Mouse (Mus musculus): ENCODE measurements around the gene Snrpg.
A peak's percentile ranks its signal among the peaks of the same experiment; 100 is the strongest.
"Not testable (repeated sequence)": the region's sequence is repeated elsewhere in the genome, so short reads cannot be mapped to it uniquely, and the experiment has no call there.

Gene Snrpg

DNA sequence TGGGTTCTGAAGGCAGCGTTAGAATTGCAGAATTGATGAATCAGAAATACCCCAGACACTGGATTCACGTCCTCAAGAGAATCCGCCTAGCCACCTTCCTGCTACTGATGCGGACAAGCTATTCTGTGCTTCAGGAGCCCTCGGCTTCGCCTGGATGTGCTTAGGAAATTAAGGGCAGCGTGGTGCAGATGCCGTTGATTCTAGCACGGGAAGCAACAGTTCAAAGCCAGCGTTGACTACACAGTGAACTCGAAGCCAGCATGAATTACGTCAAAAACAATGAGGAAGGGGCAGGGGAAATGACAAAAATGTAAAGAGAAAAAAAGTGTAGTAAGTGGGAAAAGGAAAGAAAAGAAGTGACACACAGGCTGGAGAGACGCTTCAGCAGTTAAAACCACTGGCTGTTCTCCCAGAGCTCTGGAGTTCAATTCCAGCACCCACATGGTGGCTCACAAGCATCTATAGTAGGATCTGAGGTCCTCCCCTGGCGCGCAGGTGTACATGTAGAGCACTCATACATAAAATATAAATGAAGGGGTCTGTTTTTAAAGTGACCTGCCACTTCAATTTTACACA lies at the start of gene Snrpg:
Gene Snrpg, plus strand, starts transcription at position 541 of the 576 bp plus-strand sequence.
- DNase-seq (ENCODE audit: low read depth in 2 of 2, low spot score in 2 of 2) = no peak

DNA sequence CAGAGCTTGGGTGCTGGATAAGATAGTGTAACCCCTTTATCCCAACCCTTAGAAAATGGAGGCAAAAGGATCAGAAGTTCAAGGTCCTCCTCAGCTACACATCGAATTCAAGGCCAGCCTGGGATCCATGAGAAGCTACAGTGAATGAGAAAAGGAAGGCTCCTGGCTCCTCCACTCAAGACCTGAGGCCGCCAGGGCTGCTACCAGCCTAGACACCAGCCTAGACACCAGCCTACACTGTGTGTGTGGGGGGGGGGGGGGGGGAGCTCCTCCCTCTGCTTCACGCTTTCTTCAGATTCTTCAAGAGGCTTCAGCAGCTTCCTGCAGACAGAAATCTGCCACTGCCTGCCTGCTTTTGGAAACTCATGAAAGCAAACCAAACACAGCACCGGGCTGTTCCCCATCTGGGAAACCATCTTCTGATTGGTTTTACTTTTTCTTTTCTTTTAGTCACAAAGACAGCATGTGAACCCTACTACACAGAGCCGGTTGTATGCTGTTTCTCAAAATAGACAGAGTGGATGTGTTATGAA lies 49.0 kb upstream of the Snrpg start:
- no peak for DNase-seq (ENCODE audit: low read depth in 2 of 2, low spot score in 2 of 2)

DNA sequence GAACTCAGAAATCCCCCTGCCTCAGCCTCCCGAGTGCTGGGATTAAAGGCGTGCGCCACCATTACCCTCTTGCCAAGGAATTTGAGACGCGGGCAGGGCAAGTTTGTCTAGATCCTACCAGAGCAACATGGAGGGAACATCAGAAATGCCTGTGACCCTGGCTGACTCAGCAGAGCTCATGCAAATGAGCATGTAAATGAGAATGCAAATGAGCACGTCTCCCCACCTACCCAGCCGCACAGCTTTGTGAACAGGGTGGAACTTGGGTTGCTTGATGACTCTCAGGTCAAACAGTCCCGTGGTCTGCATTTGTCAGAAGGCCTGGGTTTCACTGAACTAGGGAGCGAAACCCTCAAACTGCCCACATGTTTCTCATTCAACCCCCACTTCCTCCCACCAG lies 48.1 kb upstream of the Snrpg start:
- DNase-seq (ENCODE audit: low read depth in 2 of 2, low spot score in 2 of 2) = no peak

DNA sequence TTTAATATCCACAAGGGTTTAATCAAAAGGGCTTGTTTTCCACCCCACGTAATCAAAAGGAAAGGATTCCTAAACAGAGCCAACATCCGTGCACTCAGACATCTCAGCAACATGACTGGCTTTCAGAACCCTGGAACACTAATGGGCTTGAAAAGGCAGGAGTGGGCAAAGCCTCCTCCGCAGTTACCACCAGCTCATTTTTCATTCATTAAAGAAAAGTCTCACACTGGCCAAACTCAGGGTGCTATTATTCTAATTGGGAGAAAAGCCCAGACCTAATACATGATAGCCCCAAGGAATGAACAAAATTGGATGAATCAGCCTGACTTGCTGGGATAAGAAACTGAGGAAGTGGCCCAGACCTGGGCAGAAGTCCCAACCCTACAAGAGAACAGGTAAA lies 46.7 kb upstream of the Snrpg start:
- no peak for DNase-seq (ENCODE audit: low read depth in 2 of 2, low spot score in 2 of 2)

DNA sequence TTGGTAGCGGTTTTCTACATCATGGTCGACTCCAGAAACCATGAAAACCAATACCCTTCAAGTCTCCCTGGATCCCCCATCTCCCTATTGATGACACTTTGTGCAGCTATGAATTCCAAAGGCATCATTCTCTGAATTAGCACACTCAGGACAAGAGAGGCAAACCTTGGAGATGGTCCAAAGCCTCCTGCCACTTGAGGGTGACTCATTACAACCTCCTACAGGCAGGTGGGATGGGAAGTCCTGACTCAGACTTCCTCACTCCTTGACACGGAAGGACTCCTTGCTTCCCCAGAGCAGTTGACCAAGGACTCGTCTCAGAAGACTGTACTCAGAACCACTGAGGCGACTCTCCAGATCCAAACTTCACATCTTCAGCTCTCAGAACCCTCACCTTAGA lies 45.5 kb upstream of the Snrpg start:
- no peak for DNase-seq (ENCODE audit: low read depth in 2 of 2, low spot score in 2 of 2)

DNA sequence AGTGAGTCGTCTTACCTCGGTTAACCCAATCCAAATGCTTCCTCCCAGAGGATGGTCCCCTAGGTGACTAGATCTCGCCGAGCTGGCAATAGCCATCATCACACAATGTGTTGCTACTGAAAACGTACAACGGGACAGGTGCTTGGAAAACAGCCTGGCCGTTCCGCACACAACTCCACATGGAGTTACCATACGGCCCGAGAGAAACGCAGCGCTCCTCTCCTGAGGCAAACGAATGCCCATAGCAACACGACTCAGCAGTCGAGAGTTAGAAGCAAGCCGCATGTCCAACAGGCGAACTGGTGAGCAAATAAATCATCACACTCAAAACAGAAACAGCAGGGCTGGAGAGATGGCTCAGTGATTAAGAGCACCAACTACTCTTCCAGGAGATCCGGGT lies 44.2 kb upstream of the Snrpg start:
- no peak for DNase-seq (ENCODE audit: low read depth in 2 of 2, low spot score in 2 of 2)

DNA sequence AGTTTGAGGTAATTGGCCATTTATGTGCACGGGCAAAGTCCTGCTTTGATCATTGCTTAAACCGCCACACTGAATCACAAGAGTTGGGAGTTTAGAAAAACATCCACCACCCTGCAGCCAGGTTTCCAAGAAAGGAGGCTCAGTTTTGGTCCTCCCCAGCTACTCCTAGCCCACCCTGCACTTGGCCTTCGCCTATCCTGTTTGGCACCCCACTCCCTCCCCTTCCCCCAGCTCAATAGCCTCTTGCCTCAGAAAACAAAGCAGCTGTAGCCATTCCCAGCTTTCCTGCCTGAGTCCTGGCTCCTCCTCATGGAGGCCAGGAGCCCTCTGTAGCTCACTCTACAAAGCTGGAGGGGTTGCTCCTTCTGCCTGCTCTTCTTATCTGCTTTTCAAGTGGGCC lies 42.7 kb upstream of the Snrpg start:
- DNase-seq (ENCODE audit: low read depth in 2 of 2, low spot score in 2 of 2) = no peak

DNA sequence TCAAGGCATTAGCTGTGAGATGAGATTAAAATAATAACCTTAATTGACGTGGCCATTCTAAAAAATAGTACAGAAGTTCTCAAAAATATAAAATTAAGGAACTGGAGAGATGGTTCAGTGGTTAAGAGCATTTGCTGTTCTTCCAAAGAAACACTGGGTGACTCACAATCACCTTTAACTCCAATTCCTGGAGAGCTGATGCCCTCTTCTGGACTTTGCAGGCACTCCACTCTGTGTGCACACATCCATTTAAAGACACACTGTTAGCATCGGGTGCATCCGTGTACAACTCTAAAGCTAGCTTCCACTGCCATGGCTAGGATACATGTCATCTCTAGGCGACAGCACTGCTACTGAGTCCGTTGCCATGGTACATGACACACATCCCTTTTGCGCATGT lies 41.2 kb upstream of the Snrpg start:
- no peak for DNase-seq (ENCODE audit: low read depth in 2 of 2, low spot score in 2 of 2)

DNA sequence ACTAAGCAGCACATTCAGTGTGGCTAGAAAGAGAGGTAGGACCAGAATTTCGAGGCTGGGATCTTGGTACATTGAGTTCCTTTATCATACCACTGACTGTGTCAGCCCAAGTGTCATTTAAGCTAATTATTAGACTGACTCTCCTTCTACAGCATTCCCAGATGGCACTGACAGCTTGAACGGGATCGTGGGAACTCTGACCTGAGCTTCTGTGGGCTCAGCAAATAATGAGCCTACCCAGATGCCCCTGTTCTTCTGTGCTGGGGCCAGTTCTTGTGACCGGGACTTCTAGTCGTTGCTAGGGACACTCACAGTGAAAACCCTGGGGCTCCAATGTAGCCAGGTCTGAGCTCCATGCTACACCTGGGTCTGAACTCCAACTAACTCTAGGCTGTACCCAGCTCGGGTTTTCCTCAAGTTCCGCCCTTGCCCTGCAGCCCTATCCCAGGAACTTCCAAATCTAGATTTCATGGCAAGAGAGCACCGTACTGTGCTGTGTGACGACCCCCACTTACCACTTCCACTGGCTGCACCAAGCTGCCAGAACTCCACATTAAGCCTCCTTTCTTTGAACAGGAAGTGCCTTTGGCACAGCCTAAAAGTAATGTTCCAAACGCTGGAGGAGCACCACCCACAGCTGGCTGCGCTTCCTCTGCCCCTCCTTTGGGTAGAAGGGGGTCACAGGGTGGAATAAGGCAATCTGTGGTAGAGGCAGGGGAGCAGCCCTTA lies 35.8 kb upstream of the Snrpg start:
- no peak for DNase-seq (ENCODE audit: low read depth in 2 of 2, low spot score in 2 of 2)

DNA sequence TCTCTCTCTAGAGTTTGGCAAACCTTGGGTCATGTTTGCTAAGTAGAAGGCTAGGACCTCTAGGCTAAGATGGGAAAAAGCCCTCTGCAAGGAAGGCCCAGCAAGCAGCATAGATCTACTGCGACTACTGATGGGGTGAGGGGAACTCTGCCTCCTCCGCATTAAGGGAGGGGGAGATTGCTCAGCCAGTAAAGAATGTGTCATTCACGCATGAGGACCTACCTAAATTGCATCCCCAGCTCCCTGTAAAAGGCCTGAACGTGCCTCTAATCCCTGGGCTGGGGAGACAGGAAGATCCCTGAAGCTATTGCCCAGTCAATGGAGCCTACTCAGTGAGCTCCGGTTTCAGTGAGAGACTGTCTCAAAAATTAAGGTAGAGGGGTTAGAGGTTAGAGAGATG lies 35.2 kb upstream of the Snrpg start:
- DNase-seq (ENCODE audit: low read depth in 2 of 2, low spot score in 2 of 2) = no peak

DNA sequence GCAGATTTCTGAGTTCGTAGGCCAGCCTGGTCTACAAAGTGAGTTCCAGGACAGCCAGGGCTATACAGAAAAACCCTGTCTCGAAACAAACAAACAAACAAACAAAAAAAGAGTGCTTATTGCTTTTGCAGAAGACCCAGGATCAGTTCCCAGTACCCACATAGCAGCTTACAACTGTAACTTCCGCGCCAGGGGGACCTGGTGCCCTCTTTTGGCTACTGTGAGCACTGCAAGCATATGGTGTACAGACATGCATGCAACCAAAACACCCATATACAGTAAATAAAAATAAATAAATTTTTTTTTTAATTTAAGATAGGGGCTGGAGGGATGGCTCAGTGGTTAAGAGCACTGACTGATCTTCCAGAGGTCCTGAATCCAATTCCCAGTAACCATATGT lies 34.8 kb upstream of the Snrpg start:
- not testable (repeated sequence) for DNase-seq (ENCODE audit: low read depth in 2 of 2, low spot score in 2 of 2)

DNA sequence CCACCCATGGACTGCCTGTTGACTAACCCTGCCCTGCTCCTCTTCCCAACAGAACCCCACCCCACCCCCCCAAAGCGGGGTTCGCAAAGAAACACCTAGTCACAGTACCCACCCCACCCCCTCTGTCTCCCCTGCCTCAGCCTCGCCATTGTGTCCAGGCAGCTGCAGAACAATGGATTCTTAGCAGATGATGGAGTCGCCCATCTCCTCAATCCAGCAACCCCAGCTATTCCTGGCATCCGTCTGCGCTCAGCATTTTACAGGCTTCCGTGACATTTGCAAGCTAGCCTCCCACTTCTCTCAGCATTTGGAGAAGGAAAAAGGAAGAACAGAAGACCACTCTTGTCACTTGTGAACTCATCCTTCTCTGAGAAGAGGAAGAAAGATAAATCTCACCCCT lies 27.4 kb upstream of the Snrpg start:
- no peak for DNase-seq (ENCODE audit: low read depth in 2 of 2, low spot score in 2 of 2)

DNA sequence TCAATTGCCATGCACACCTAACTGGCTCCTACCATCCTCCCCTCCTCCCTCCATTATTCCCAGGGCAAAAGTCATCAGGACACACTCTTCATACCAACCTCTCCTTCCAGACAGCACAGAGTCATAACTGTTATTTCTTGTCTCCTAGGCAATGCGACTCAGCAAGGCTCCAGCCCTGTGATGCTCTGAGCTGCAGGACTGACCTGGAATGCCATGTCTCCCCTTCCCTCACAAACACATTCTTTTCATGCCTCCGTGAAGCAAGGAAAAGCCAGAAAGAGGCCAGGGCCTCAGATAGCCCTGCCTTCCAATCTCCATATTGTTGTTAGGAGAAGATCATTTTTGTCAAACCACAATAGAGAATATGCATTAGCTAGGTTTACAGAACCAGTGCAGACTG lies 25.0 kb upstream of the Snrpg start:
- DNase-seq (ENCODE audit: low read depth in 2 of 2, low spot score in 2 of 2) = no peak

DNA sequence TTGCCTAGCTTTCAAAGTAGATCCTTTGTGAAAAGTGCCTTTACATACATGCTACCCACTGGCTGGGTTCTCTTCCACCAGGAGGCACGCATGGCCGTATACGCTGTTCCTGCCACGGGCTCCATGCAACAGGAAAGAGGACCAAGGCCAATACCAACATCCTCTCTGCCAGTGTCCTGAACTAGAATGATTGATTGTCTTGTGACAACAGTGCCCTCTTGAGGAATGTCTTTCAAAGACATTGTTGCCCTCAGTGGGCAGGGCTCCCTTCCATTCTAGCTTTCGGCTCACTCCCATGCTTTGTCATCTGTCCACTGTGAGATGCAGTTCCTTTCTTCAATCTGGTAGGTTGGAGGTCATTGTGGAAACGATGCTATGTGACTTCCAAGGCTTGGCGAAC lies 21.8 kb upstream of the Snrpg start:
- no peak for DNase-seq (ENCODE audit: low read depth in 2 of 2, low spot score in 2 of 2)

DNA sequence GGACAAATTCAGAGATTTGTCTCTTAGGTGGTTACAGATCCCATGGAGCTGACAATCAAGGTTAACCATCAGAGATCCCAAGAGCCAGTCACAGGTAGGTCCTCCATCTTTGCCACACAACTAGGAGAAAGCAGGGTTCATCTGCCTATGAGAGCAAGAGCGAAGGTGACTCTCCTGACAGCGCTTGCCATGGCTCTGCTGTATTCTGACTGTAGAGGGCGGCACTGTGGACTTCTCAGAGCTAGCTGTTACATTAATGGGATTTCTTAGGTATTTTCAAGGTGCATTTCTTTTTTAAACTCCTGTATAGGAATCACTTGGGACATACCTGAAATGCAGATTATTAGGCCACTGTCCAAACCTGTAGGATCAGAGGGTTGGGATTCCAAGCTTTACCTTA lies 16.2 kb upstream of the Snrpg start:
- DNase-seq (ENCODE audit: low read depth in 2 of 2, low spot score in 2 of 2) = no peak

DNA sequence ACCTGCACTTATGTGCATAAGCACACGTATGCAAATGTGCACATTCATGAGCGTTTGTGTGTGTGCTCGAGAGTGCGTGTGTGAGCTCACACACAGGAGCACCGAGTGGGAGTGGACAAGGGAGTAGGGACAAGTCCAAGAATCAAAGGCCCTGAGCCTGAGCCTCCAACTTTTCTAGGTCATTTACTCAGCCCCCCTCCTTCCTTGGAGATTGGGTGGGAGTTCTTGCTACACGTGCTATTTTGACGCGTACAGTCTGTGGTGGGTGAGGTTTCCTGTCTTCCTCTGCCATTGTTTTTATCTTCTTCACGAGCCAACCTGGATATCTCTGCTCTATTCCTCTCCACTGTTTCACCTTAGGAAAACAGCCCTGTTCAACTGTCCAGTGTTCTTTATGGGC lies 14.1 kb upstream of the Snrpg start:
- DNase-seq (ENCODE audit: low read depth in 2 of 2, low spot score in 2 of 2) = peak; percentile 42 to 64

DNA sequence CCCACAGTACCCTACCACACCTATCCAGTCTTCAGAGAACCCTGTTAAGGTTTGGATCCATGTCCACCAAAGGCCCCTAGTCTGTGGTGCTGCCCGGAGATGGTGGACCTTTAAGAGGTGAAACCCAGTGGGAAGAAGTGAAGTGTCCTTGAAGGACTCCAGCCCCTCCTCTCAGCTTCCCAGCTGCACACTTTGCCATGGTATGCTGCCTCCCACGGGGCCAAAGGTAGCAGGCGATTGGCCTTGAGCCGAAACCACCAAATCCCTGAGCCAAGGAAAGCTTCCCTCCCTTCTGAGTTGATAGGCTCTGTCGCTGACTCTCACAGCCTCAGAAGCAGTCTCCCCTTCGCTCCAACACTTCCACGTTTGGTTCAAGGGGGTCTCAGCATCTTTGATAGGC lies 10.4 kb upstream of the Snrpg start:
- DNase-seq (ENCODE audit: low read depth in 2 of 2, low spot score in 2 of 2) = no peak

DNA sequence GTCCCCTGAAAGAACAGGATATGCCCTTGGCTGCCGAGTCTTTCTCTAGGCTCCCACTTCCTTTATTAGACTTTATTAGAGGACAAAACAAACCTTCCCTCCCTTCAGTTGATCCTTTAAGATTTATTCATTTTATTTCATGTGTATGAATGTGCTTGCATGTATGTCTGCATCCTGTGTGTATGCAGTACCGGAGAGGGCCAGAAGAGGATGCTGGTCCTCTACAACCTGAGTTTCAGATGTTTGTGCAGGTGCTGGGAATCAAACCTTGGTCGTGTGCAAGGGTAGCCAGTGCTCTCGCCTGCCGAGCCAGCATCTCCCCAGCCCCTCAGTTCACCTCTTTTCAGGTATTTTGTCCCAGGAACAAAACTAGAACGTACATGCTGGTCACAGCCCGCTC lies 9.7 kb upstream of the Snrpg start:
- no peak for DNase-seq (ENCODE audit: low read depth in 2 of 2, low spot score in 2 of 2)

DNA sequence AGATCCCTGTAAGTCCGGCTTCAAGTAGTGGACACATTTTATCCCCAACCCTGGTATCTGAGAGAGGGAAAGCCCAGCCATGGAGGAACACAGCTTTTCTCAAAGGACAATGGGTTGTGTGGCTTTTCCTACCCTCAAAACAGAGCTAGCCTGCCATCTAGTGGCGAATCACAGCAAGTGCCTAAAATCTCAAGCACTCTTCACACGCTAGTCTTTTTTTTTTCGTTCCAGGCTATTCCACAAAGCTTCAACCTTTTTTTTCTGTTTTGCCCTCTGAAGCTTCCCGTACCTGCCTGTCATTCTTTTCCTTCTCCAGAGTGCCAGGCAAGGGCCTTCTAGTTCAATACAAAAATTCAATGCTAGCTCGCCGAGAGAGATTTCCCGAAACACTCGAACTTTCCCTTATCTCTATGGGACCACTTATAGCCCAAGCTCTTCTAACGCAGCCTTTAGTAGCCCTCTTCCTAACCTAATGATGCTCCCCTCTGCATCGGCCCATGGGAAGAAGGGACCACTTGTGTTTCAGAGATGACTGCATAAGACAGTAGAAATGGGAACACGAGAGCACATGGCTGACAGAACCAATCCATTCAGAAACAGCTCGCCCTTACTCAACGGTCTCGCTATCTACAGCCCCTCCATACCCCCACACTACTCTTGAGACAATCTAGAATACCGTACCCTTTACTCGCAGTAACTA lies 6.5 kb upstream of the Snrpg start:
- peak; percentile 66 to 78 for DNase-seq (ENCODE audit: low read depth in 2 of 2, low spot score in 2 of 2)

DNA sequence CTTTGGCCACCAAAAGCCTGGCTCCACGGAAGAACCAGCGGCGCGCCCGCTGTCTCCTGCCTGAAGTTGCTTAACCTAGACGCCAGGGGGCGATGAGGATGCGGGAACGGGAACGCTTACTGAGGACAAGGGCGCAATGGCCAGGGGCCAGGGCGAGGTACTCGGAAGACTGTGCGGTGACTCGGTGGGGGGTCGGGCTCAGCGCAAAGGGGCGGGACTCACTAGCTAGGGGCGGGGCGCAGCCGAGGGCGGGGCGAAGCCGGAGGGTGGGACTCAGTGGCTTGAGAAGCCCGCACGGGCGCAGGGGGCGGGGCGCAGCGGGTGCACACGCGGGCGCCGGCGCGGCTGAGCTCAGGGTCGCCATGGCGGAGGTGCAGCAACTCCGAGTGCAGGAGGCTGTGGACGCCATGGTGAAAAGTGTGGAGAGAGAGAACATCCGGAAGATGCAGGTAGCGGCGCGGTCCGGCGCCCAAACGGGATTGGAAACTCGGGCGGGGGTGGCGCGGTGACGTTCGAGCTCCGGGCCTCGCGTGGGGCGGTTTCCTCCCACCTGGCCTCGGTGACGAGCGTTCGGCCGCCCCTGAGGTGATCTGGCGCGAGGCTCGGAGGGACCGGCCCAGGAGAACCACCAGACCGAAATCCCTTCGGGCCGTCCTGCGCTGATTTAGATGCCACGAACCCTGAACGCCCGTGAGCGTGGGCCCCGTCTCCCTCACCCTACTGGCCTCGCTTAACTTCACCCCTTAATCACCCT lies 5.6 kb upstream of the Snrpg start, which contains the start of gene Fam136a:
Gene Fam136a, plus strand, starts transcription at position 276 of the 754 bp plus-strand sequence.
- DNase-seq (ENCODE audit: low read depth in 2 of 2, low spot score in 2 of 2) = peak; percentile 90 to 94

DNA sequence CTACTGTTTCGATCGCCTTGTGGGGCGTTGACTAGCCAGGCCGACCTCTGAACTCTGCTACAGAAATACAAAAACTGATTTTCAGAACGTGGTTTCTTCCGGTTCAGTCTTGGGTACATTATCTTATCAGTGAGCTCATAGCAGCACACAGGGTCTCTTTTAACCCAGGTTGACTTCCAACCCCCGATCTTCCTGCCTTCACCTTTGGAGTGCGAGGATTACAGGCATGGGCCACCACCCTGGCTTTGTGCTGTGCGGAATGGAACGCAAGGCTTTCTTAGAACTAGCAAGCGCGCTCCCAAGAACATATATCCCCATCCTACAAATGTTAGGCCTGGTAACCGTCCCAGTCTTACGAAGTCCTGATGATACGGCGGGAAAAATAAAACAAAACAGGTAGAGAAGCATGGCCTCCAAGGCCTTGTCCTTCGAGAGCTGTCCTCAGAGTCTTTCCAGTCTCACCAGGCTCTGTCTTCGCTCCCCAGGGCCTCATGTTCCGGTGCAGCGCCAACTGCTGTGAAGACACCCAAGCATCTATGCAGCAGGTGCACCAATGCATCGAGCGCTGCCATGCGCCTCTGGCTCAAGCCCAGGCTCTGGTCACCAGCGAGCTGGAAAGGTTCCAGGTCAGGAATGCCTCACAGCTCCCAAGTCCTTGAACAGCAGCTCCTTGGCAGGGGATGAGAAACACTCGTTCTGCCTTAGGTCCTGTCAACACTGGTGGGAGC lies 4.8 kb upstream of the Snrpg start:
- no peak for DNase-seq (ENCODE audit: low read depth in 2 of 2, low spot score in 2 of 2)

Measured in CD8-positive naive resting alpha-beta T cell, adult 2 months (primary cell).